Mouse (Mus musculus): ENCODE measurements around the gene Cd300lb.

- TF ChIP-seq CTCF (conservative IDR thresholded peaks at IDR 0.05 in 1 of 2, IDR thresholded peaks at IDR 0.05 in 1 of 2; ENCODE audit: low read depth in 2 of 2, low read length in 2 of 2), result no peak
- TF ChIP-seq IRF4 (IDR thresholded peaks at IDR 0.05; ENCODE audit: low read depth, low read length), result no peak
- TF ChIP-seq GABPA (IDR thresholded peaks at IDR 0.05; ENCODE audit: insufficient replicate concordance, low read depth, low read length), result no peak
- TF ChIP-seq MAFK (IDR thresholded peaks at IDR 0.05; ENCODE audit: insufficient replicate concordance, low read length), result no peak
Measured at GRCm38 (mm10) chr11:114907567-114907966, 26.6 kb downstream of the Cd300lb start.

Data from CH12.LX (cell line).